In the genomic region with DNA sequence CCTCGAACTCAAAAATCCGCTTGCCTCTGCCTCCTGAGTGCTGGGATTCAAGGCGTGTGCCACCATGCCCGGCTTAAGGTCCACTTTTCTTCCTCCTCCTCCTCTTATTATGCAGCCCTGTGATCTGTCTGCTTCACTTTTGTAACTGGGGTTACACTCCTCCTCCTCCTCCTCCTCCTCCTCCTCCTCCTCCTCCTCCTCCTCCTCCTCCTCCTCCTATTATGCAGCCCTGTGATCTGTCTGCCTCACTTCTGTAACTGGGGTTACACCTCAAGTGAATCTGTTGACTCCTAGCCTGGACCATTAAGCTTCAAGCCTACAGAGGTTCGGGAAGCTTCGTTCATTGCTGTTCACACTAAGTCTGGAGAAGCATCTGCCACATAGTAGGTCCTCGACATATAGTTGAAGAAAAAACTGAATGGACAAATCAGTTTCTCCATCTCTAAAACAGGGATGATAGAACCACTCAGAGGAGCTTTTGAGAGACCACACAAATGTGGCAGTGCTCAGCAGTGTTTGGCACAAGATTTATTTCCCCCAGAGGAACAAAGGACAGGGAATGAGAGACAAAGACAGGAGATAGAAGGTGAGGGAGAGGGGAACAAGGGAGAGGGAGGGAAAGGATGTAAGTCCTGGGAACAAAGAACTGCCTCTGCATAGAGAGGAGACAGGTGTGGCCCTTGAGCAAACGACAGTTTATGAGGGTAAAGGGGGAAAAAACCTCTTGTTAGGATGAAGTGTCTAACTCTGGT, we compare ENCODE assay signal across 8 mouse cellular contexts. TPM values are rescaled to one million over a fixed set of nuclear protein-coding genes. Genes with fewer than 3 reads are reported as not detected.
A peak's percentile ranks its signal among the peaks of the same experiment; 100 is the strongest.
DNase-seq lines count a peak whose midpoint lies in the region; ATAC-seq and TF ChIP-seq lines count a peak whose summit lies in the region.

No protein-coding gene starts in this region.

- no peak for TF ChIP-seq CTCF in kidney, postnatal 0 days (IDR thresholded peaks at IDR 0.05; ENCODE audit: low read depth)

- ATAC-seq in kidney, postnatal 0 days (replicated peaks; ENCODE audit: low FRiP score, low read depth), result no peak
- no peak for ATAC-seq in embryonic facial prominence, embryonic 13.5 days (ENCODE audit: insufficient number of reproducible peaks, insufficient read depth, low FRiP score, low TSS enrichment, low read depth)
- no peak for ATAC-seq in limb, embryonic 11.5 days (ENCODE audit: insufficient number of reproducible peaks, low FRiP score, low TSS enrichment, low read depth)
- ATAC-seq in neural tube, embryonic 13.5 days (ENCODE audit: low read depth), result 0 out of 2 replicates have a peak, but pooled peaks have one; percentile 15

- H3K27me3 ChIP-seq in kidney, postnatal 0 days (ENCODE audit: insufficient read depth, low read length), result no peaks in the 10 kb centered on the region
- no peaks in the 10 kb centered on the region for H3K27me3 ChIP-seq in embryonic facial prominence, embryonic 13.5 days
- no peaks in the 10 kb centered on the region for H3K27me3 ChIP-seq in limb, embryonic 11.5 days (ENCODE audit: control insufficient read depth, insufficient read depth, low read length)
- H3K27me3 ChIP-seq in neural tube, embryonic 13.5 days, result no peaks in the 10 kb centered on the region

- peak overlapping the region; percentile 90 for H3K27ac ChIP-seq in kidney, postnatal 0 days
- peak overlapping the region; percentile 94; the same call in 1 of the 2 replicates for H3K27ac ChIP-seq in embryonic facial prominence, embryonic 13.5 days
- peak overlapping the region; percentile 47 for H3K27ac ChIP-seq in limb, embryonic 11.5 days (replicated peaks; ENCODE audit: low read depth, low read length)
- H3K27ac ChIP-seq in neural tube, embryonic 13.5 days (replicated peaks), result peak overlapping the region; percentile 87

- no peaks in the 10 kb centered on the region for H3K9me3 ChIP-seq in kidney, postnatal 0 days (replicated peaks; ENCODE audit: low read length)
- H3K9me3 ChIP-seq in embryonic facial prominence, embryonic 13.5 days, result no peaks in the 10 kb centered on the region
- H3K9me3 ChIP-seq in limb, embryonic 11.5 days (ENCODE audit: control insufficient read depth, low read length), result no peaks in the 10 kb centered on the region
- H3K9me3 ChIP-seq in neural tube, embryonic 13.5 days, result no peaks in the 10 kb centered on the region

- peaks cover 12% of the 10 kb centered on the region for H3K4me1 ChIP-seq in kidney, postnatal 0 days (replicated peaks; ENCODE audit: insufficient read depth, low read length)
- peaks cover 31% of the 10 kb centered on the region for H3K4me1 ChIP-seq in embryonic facial prominence, embryonic 13.5 days
- H3K4me1 ChIP-seq in limb, embryonic 11.5 days (ENCODE audit: control insufficient read depth, insufficient read depth, low read length), result peaks cover 9% of the 10 kb centered on the region
- H3K4me1 ChIP-seq in neural tube, embryonic 13.5 days (replicated peaks), result peaks cover 42% of the 10 kb centered on the region

- peaks cover 32% of the 10 kb centered on the region; the same call in 1 of the 2 replicates for H3K36me3 ChIP-seq in kidney, postnatal 0 days (ENCODE audit: insufficient read depth, low read length)
- H3K36me3 ChIP-seq in embryonic facial prominence, embryonic 13.5 days, result peaks cover 66% of the 10 kb centered on the region
- H3K36me3 ChIP-seq in limb, embryonic 11.5 days (ENCODE audit: control insufficient read depth, insufficient read depth, low read length), result peaks cover 30% of the 10 kb centered on the region
- peaks cover 65% of the 10 kb centered on the region for H3K36me3 ChIP-seq in neural tube, embryonic 13.5 days

- DNase-seq in kidney, postnatal 0 days (ENCODE audit: low spot score), result no peak
- no peak for DNase-seq in kidney, adult 11 months
- DNase-seq in limb, embryonic 11.5 days (ENCODE audit: low spot score), result no peak
- DNase-seq in right cerebral cortex, adult 2 months (ENCODE audit: low spot score in 2 of 2), result no peak
- DNase-seq in kidney, adult 8-10 months, result no peak
- DNase-seq in lung, postnatal 4 days, result no peak

- peak overlapping the region; percentile 73 for H3K4me2 ChIP-seq in kidney, postnatal 0 days (ENCODE audit: low read length)
- H3K4me2 ChIP-seq in embryonic facial prominence, embryonic 13.5 days, result peak overlapping the region; percentile 89
- peak overlapping the region; percentile 52; the same call in 1 of the 2 replicates for H3K4me2 ChIP-seq in limb, embryonic 11.5 days (ENCODE audit: low read depth, severe bottlenecking)
- H3K4me2 ChIP-seq in neural tube, embryonic 13.5 days, result peak overlapping the region; percentile 69

- H3K4me3 ChIP-seq in kidney, postnatal 0 days (replicated peaks; ENCODE audit: low read depth, low read length), result peak overlapping the region; percentile 94
- peak overlapping the region; percentile 97 for H3K4me3 ChIP-seq in embryonic facial prominence, embryonic 13.5 days
- H3K4me3 ChIP-seq in limb, embryonic 11.5 days (ENCODE audit: low read depth, low read length), result no peak overlapping the region; the same call in 1 of the 2 replicates
- H3K4me3 ChIP-seq in neural tube, embryonic 13.5 days, result peak overlapping the region; percentile 83

- peak overlapping the region; percentile 74; the same call in 1 of the 2 replicates for H3K9ac ChIP-seq in kidney, postnatal 0 days (ENCODE audit: low read depth, low read length)
- 0 out of 2 replicates have a peak overlapping the region, but pooled peaks have one; percentile 69 for H3K9ac ChIP-seq in embryonic facial prominence, embryonic 13.5 days
- H3K9ac ChIP-seq in limb, embryonic 11.5 days (ENCODE audit: low read length), result no peak overlapping the region
- peak overlapping the region; percentile 78; the same call in 1 of the 2 replicates for H3K9ac ChIP-seq in neural tube, embryonic 13.5 days

- 10% methylated on average over 8 of the region's 8 CpGs for WGBS in kidney, postnatal 0 days
- 21% methylated on average over 8 of the region's 8 CpGs for WGBS in embryonic facial prominence, embryonic 13.5 days
- WGBS in limb, embryonic 11.5 days, result 20% methylated on average over 8 of the region's 8 CpGs
- WGBS in neural tube, embryonic 13.5 days, result 12% methylated on average over 8 of the region's 8 CpGs

RNA-seq across cellular contexts. Expression of gene Rps15a, which starts 1.0 kb away (rescaled TPM):
- polyA plus RNA-seq in kidney, postnatal 0 days (2015; fragmentation: Nextera tagmentation; extraction: Ambion mirVana), result 837 and 1,074 TPM in 2 replicates
- 855 and 911 TPM in 2 replicates for polyA plus RNA-seq in embryonic facial prominence, embryonic 13.5 days (2015; fragmentation: Nextera tagmentation; extraction: Ambion mirVana)
- 782 and 811 TPM in 2 replicates for polyA plus RNA-seq in limb, embryonic 11.5 days (2014; fragmentation: Nextera tagmentation; extraction: Ambion mirVana)
- polyA plus RNA-seq in neural tube, embryonic 13.5 days (2015; fragmentation: Nextera tagmentation; extraction: Ambion mirVana), result 430 and 493 TPM in 2 replicates

RNA-seq across cellular contexts. Expression of gene Arl6ip1, which starts 12.5 kb away (rescaled TPM):
- 534 and 547 TPM in 2 replicates for polyA plus RNA-seq in kidney, postnatal 0 days (2015; fragmentation: Nextera tagmentation; extraction: Ambion mirVana)
- 525 and 530 TPM in 2 replicates for polyA plus RNA-seq in embryonic facial prominence, embryonic 13.5 days (2015; fragmentation: Nextera tagmentation; extraction: Ambion mirVana)
- polyA plus RNA-seq in limb, embryonic 11.5 days (2014; fragmentation: Nextera tagmentation; extraction: Ambion mirVana), result 408 and 423 TPM in 2 replicates
- 480 and 481 TPM in 2 replicates for polyA plus RNA-seq in neural tube, embryonic 13.5 days (2015; fragmentation: Nextera tagmentation; extraction: Ambion mirVana)
